Mouse (Mus musculus) activated CD4-positive, CD25-positive, alpha-beta regulatory T cell (primary cell): Measurements from ENCODE around the gene 1700015G11Rik. TPM values are rescaled to one million over a fixed set of nuclear protein-coding genes. Genes with fewer than 3 reads are reported as not detected.

Source experiments
- polyA plus RNA-seq, 2 experiments: library from polyadenylated mRNA; unstranded; fragments of 100-300 nt; shearing (Covaris generic); gene quantifications; one replicate each; pipeline ENCODE4 v1.2.1; 2017

1700015G11Rik gene
- not detected for polyA plus RNA-seq

GRCm38 (mm10) chr7:52015628-52016027, at the start of gene 1700015G11Rik:
TSS of gene 1700015G11Rik (minus strand) at chr7:52015728.

GRCm38 (mm10) chr7:52005511-52006295, 9.8 kb downstream of the 1700015G11Rik start, which contains the start of gene Svip:
TSS of gene Svip (minus strand) at chr7:52006018.

Other genes starting within 250 kb of the 1700015G11Rik start
- 1 to 10 TPM; 2.8 to 6.3 TPM for gene Gas2, start 153.7 kb downstream of the 1700015G11Rik start, polyA plus RNA-seq
- 10 to 100 TPM; 10.1 to 13.4 TPM for gene Fancf, start 153.5 kb downstream of the 1700015G11Rik start, polyA plus RNA-seq
- gene Svip, start 9.7 kb downstream of the 1700015G11Rik start, polyA plus RNA-seq = under 1 TPM; 0.48 to 0.95 TPM